In genomic region chr2:130597601-130598010, GRCm38 (mm10) we compare ENCODE assay signal across 9 mouse cellular contexts. TPM values are rescaled to one million over a fixed set of nuclear protein-coding genes. Genes with fewer than 3 reads are reported as not detected.
DNase-seq lines count a peak whose midpoint lies in the region; ATAC-seq lines count a peak whose summit lies in the region.
"Had no signal": no experiment of that assay in that cellular context is flagged by ENCODE, and none has a peak within 500 bp of the region (broad histone marks: within the 10 kb centered on the region; RNA-seq: fewer than 3 reads in every experiment).

No protein-coding gene starts in this region.

- 0 out of 2 replicates have a peak, but pooled peaks have one; percentile 13 for ATAC-seq in forebrain, embryonic 13.5 days
- no peak for ATAC-seq in forebrain, embryonic 11.5 days (replicated peaks; ENCODE audit: low FRiP score)
- ATAC-seq in neural tube, embryonic 13.5 days (ENCODE audit: low read depth) = peak; percentile 43; the same call in 1 of the 2 replicates
- ATAC-seq in common myeloid progenitor, adult 5-6 weeks (replicated peaks; ENCODE audit: low read depth, poor library complexity, severe bottlenecking) = peak; percentile 83
- ATAC-seq in liver, embryonic 11.5 days (replicated peaks; ENCODE audit: low FRiP score) = peak; percentile 57

- DNase-seq in forebrain, embryonic 11.5 days (ENCODE audit: low spot score) = no peak
- no peak for DNase-seq in neural tube, embryonic 10.5 days (ENCODE audit: extremely low spot score, low spot score)
- no peak for DNase-seq in liver, embryonic 11.5 days (ENCODE audit: low spot score)
- DNase-seq in splenic B cell, adult 2 months (ENCODE audit: low read depth, low spot score) = peak; percentile 34
- DNase-seq in c-Kit-positive CD71-positive TER-119-positive erythroid progenitor cells, embryonic 14.5 days (ENCODE audit: low spot score) = no peak

- peaks cover 79% of the 10 kb centered on the region for H3K36me3 ChIP-seq in forebrain, embryonic 13.5 days (ENCODE audit: poor library complexity, severe bottlenecking)
- no peaks in the 10 kb centered on the region; the same call in 1 of the 2 replicates for H3K36me3 ChIP-seq in forebrain, embryonic 11.5 days (ENCODE audit: control insufficient read depth, insufficient read depth, low read length)
- peaks cover 81% of the 10 kb centered on the region for H3K36me3 ChIP-seq in neural tube, embryonic 13.5 days
- peaks cover 23% of the 10 kb centered on the region; the same call in 1 of the 2 replicates for H3K36me3 ChIP-seq in liver, embryonic 11.5 days (ENCODE audit: control insufficient read depth, insufficient read depth, low read length)
- peaks cover 6% of the 10 kb centered on the region; the same call in 1 of the 2 replicates for H3K36me3 ChIP-seq in splenic B cell, adult 2 months (ENCODE audit: control insufficient read depth, insufficient read depth, low read length, poor library complexity, severe bottlenecking)

- no peaks in the 10 kb centered on the region for H3K27me3 ChIP-seq in forebrain, embryonic 13.5 days
- H3K27me3 ChIP-seq in forebrain, embryonic 11.5 days (ENCODE audit: control insufficient read depth, insufficient read depth, low read length) = no peaks in the 10 kb centered on the region
- no peaks in the 10 kb centered on the region for H3K27me3 ChIP-seq in neural tube, embryonic 13.5 days
- no peaks in the 10 kb centered on the region for H3K27me3 ChIP-seq in liver, embryonic 11.5 days (replicated peaks; ENCODE audit: control insufficient read depth, insufficient read depth, low read length)
- H3K27me3 ChIP-seq in splenic B cell, adult 2 months (ENCODE audit: control insufficient read depth, insufficient read depth, low read length, poor library complexity, severe bottlenecking) = no peaks in the 10 kb centered on the region

- no peaks in the 10 kb centered on the region for H3K9me3 ChIP-seq in forebrain, embryonic 13.5 days (replicated peaks)
- no peaks in the 10 kb centered on the region for H3K9me3 ChIP-seq in forebrain, embryonic 11.5 days (ENCODE audit: control insufficient read depth, low read length)
- no peaks in the 10 kb centered on the region for H3K9me3 ChIP-seq in neural tube, embryonic 13.5 days
- no peaks in the 10 kb centered on the region for H3K9me3 ChIP-seq in liver, embryonic 11.5 days (ENCODE audit: control insufficient read depth, low read length)

- WGBS in forebrain, embryonic 13.5 days = 10% methylated on average over 1 of the region's 1 CpGs
- WGBS in forebrain, embryonic 11.5 days = 14% methylated on average over 1 of the region's 1 CpGs
- WGBS in neural tube, embryonic 13.5 days = 11% methylated on average over 1 of the region's 1 CpGs
- WGBS in liver, embryonic 11.5 days = 20% methylated on average over 1 of the region's 1 CpGs

- H3K9ac ChIP-seq in forebrain, embryonic 13.5 days = no peak overlapping the region
- H3K9ac ChIP-seq in forebrain, embryonic 11.5 days (ENCODE audit: low read length) = no peak overlapping the region
- H3K9ac ChIP-seq in neural tube, embryonic 13.5 days = no peak overlapping the region
- H3K9ac ChIP-seq in liver, embryonic 11.5 days (ENCODE audit: low read depth, low read length) = no peak overlapping the region

- no peak overlapping the region for H3K4me2 ChIP-seq in forebrain, embryonic 13.5 days
- H3K4me2 ChIP-seq in forebrain, embryonic 11.5 days (ENCODE audit: low read depth, low read length, severe bottlenecking) = no peak overlapping the region
- H3K4me2 ChIP-seq in neural tube, embryonic 13.5 days = no peak overlapping the region
- no peak overlapping the region for H3K4me2 ChIP-seq in liver, embryonic 11.5 days

- no peak overlapping the region for H3K4me3 ChIP-seq in forebrain, embryonic 13.5 days
- H3K4me3 ChIP-seq in forebrain, embryonic 11.5 days (ENCODE audit: low read depth, low read length) = no peak overlapping the region
- H3K4me3 ChIP-seq in neural tube, embryonic 13.5 days = no peak overlapping the region
- H3K4me3 ChIP-seq in liver, embryonic 11.5 days (ENCODE audit: low read depth, low read length) = no peak overlapping the region

- no peaks in the 10 kb centered on the region for H3K4me1 ChIP-seq in forebrain, embryonic 13.5 days
- H3K4me1 ChIP-seq in forebrain, embryonic 11.5 days (replicated peaks; ENCODE audit: control insufficient read depth, insufficient read depth, low read length) = no peaks in the 10 kb centered on the region
- H3K4me1 ChIP-seq in neural tube, embryonic 13.5 days (replicated peaks) = no peaks in the 10 kb centered on the region
- peaks cover 6% of the 10 kb centered on the region for H3K4me1 ChIP-seq in liver, embryonic 11.5 days (replicated peaks; ENCODE audit: control insufficient read depth, insufficient read depth, low read length)

- no peak overlapping the region for H3K27ac ChIP-seq in forebrain, embryonic 13.5 days
- no peak overlapping the region for H3K27ac ChIP-seq in forebrain, embryonic 11.5 days (ENCODE audit: low read depth, low read length)
- no peak overlapping the region for H3K27ac ChIP-seq in neural tube, embryonic 13.5 days (replicated peaks)
- H3K27ac ChIP-seq in liver, embryonic 11.5 days (ENCODE audit: low read depth, low read length) = no peak overlapping the region

RNA-seq across cellular contexts. Expression of gene Avp, which starts 15.3 kb away (rescaled TPM):
- 1.2 and 1.8 TPM in 2 replicates for polyA plus RNA-seq in forebrain, embryonic 13.5 days (2015; fragmentation: Nextera tagmentation; extraction: Ambion mirVana)
- not detected in 2 replicates for polyA plus RNA-seq in forebrain, embryonic 11.5 days (2014; fragmentation: Nextera tagmentation; extraction: Ambion mirVana)
- 0.36 TPM in 1 of 2 replicates, not detected in the other for polyA plus RNA-seq in neural tube, embryonic 13.5 days (2015; fragmentation: Nextera tagmentation; extraction: Ambion mirVana)
- total RNA-seq in common myeloid progenitor, adult 5-6 weeks (2017) = not detected in 2 replicates
- polyA plus RNA-seq in liver, embryonic 11.5 days (2014; fragmentation: Nextera tagmentation; extraction: Ambion mirVana) = not detected in 2 replicates
- polyA plus RNA-seq: heart, embryonic 14.5 days had no signal

RNA-seq across cellular contexts. Expression of gene Oxt, which starts 21.6 kb away (rescaled TPM):
- not detected in 2 replicates for polyA plus RNA-seq in forebrain, embryonic 13.5 days (2015; fragmentation: Nextera tagmentation; extraction: Ambion mirVana)
- polyA plus RNA-seq in forebrain, embryonic 11.5 days (2014; fragmentation: Nextera tagmentation; extraction: Ambion mirVana) = not detected in 2 replicates
- not detected in 2 replicates for polyA plus RNA-seq in neural tube, embryonic 13.5 days (2015; fragmentation: Nextera tagmentation; extraction: Ambion mirVana)
- total RNA-seq in common myeloid progenitor, adult 5-6 weeks (2017) = not detected in 2 replicates
- not detected in 2 replicates for polyA plus RNA-seq in liver, embryonic 11.5 days (2014; fragmentation: Nextera tagmentation; extraction: Ambion mirVana)
- polyA plus RNA-seq: heart, embryonic 14.5 days had no signal

RNA-seq across cellular contexts. Expression of gene Fastkd5, which starts 32.2 kb away (rescaled TPM):
- polyA plus RNA-seq in forebrain, embryonic 13.5 days (2015; fragmentation: Nextera tagmentation; extraction: Ambion mirVana) = 14.7 and 14.8 TPM in 2 replicates
- polyA plus RNA-seq in forebrain, embryonic 11.5 days (2014; fragmentation: Nextera tagmentation; extraction: Ambion mirVana) = 20.5 and 21.5 TPM in 2 replicates
- polyA plus RNA-seq in neural tube, embryonic 13.5 days (2015; fragmentation: Nextera tagmentation; extraction: Ambion mirVana) = 13.1 and 13.8 TPM in 2 replicates
- total RNA-seq in common myeloid progenitor, adult 5-6 weeks (2017) = 19.1 and 22.8 TPM in 2 replicates
- 26.3 and 30.8 TPM in 2 replicates for polyA plus RNA-seq in liver, embryonic 11.5 days (2014; fragmentation: Nextera tagmentation; extraction: Ambion mirVana)

RNA-seq across cellular contexts. Expression of gene Ubox5, which starts 32.2 kb away (rescaled TPM):
- 13.0 and 15.5 TPM in 2 replicates for polyA plus RNA-seq in forebrain, embryonic 13.5 days (2015; fragmentation: Nextera tagmentation; extraction: Ambion mirVana)
- polyA plus RNA-seq in forebrain, embryonic 11.5 days (2014; fragmentation: Nextera tagmentation; extraction: Ambion mirVana) = 17.8 and 21.5 TPM in 2 replicates
- polyA plus RNA-seq in neural tube, embryonic 13.5 days (2015; fragmentation: Nextera tagmentation; extraction: Ambion mirVana) = 10.8 and 12.4 TPM in 2 replicates
- 6.3 and 7.3 TPM in 2 replicates for total RNA-seq in common myeloid progenitor, adult 5-6 weeks (2017)
- 14.4 and 14.8 TPM in 2 replicates for polyA plus RNA-seq in liver, embryonic 11.5 days (2014; fragmentation: Nextera tagmentation; extraction: Ambion mirVana)

RNA-seq across cellular contexts. Expression of gene Mrps26, which starts 34.1 kb away (rescaled TPM):
- polyA plus RNA-seq in forebrain, embryonic 13.5 days (2015; fragmentation: Nextera tagmentation; extraction: Ambion mirVana) = 73.3 and 82.9 TPM in 2 replicates
- polyA plus RNA-seq in forebrain, embryonic 11.5 days (2014; fragmentation: Nextera tagmentation; extraction: Ambion mirVana) = 70.5 and 81.0 TPM in 2 replicates
- polyA plus RNA-seq in neural tube, embryonic 13.5 days (2015; fragmentation: Nextera tagmentation; extraction: Ambion mirVana) = 77.4 and 87.0 TPM in 2 replicates
- total RNA-seq in common myeloid progenitor, adult 5-6 weeks (2017) = 52.1 and 53.8 TPM in 2 replicates
- polyA plus RNA-seq in liver, embryonic 11.5 days (2014; fragmentation: Nextera tagmentation; extraction: Ambion mirVana) = 119 and 122 TPM in 2 replicates
